Mouse (Mus musculus) intestine, postnatal 0 days (tissue): ENCODE results near the gene Gpr157. TPM values are rescaled to one million over a fixed set of nuclear protein-coding genes. Genes with fewer than 3 reads are reported as not detected.
A peak's percentile ranks its signal among the peaks of the same experiment; 100 is the strongest.

Experiments
- ATAC-seq: fragments of 200-750 bp; cut with Nextera tagmentation; 2 replicates; pipeline ENCODE4 v1.8.0; 2017; ENCODE audit warnings: mild to moderate bottlenecking, moderate TSS enrichment, moderate library complexity
- H3K27ac ChIP-seq: fragments of 300-500 bp; sonication (generic); 2 replicates; pipeline ENCODE4 v1.5.1; 2014; ENCODE audit warnings: mild to moderate bottlenecking, low read depth, low read length, moderate library complexity
- H3K27me3 ChIP-seq: fragments of 300-500 bp; sonication (generic); replicated peaks from 2 replicates; pipeline ENCODE4 v1.6.1; 2014; ENCODE audit warnings: low read length, mixed read lengths; ENCODE audit not compliant: control insufficient read depth, insufficient read depth
- H3K36me3 ChIP-seq: fragments of 300-500 bp; sonication (generic); 2 replicates; pipeline ENCODE4 v1.6.1; 2014; ENCODE audit warnings: mild to moderate bottlenecking, moderate library complexity; ENCODE audit not compliant: control insufficient read depth, insufficient read depth
- H3K4me1 ChIP-seq: fragments of 300-500 bp; sonication (generic); replicated peaks from 2 replicates; pipeline ENCODE4 v1.6.1; 2014; ENCODE audit warnings: antibody characterized with exemption, low read length, mixed read lengths; ENCODE audit not compliant: control insufficient read depth, insufficient read depth
- H3K4me2 ChIP-seq: fragments of 300-500 bp; sonication (generic); replicated peaks from 2 replicates; pipeline ENCODE4 v1.6.1; 2014; ENCODE audit warnings: low read depth, mild to moderate bottlenecking, moderate library complexity
- H3K4me3 ChIP-seq: fragments of 300-500 bp; sonication (generic); 2 replicates; pipeline ENCODE4 v1.5.1; 2014; ENCODE audit warnings: low read depth, low read length
- H3K9ac ChIP-seq: fragments of 300-500 bp; sonication (generic); 2 replicates; pipeline ENCODE4 v1.6.1; 2014; ENCODE audit warnings: mild to moderate bottlenecking, low read depth, low read length
- H3K9me3 ChIP-seq: fragments of 300-500 bp; sonication (generic); 2 replicates; pipeline ENCODE4 v1.6.1; 2016; ENCODE audit warnings: mixed run types; ENCODE audit not compliant: control insufficient read depth
- CTCF ChIP-seq: sonication (generic); IDR thresholded peaks from 2 replicates; pipeline ENCODE4 v1.5.1; 2016; ENCODE audit warnings: low read depth, mild to moderate bottlenecking, control low read depth, antibody characterized with exemption, moderate library complexity
- WGBS: fragments of 180-500 bp; shearing (Covaris S2); extraction: QIAGEN DNeasy Blood & Tissue Kit; methylation state at CpG from one replicate; pipeline ENCODE4 v1.1.7; 2014; 5-methylcytosine and 5-hydroxymethylcytosine counted together
- polyA plus RNA-seq: library from polyadenylated mRNA; unstranded; fragments of >200 nt; fragmentation: Nextera tagmentation; extraction: Ambion mirVana; gene quantifications from 2 replicates; pipeline ENCODE4 v1.2.1, GENCODE M21; 2015

The Gpr157 gene
- polyA plus RNA-seq, 1 experiment from 2014 or later, result 2.5 TPM

GRCm38 (mm10) chr4:150098880-150099279 lies 11.7 kb downstream of the Gpr157 start:
- H3K27ac ChIP-seq, result no peak overlapping the region
- peaks cover 35% of the 10 kb centered on the region; the same call in 1 of the 2 replicates for H3K36me3 ChIP-seq
- 0 out of 2 replicates have a peak, but pooled peaks have one; percentile 25 for ATAC-seq
- peaks cover 12% of the 10 kb centered on the region for H3K4me1 ChIP-seq
- H3K9me3 ChIP-seq, result no peaks in the 10 kb centered on the region
- no peak overlapping the region for H3K4me2 ChIP-seq
- peak; percentile 100 for TF ChIP-seq CTCF
- H3K27me3 ChIP-seq, result no peaks in the 10 kb centered on the region
- no peak overlapping the region for H3K9ac ChIP-seq
- 20% methylated on average over 10 of the region's 10 CpGs for WGBS
- H3K4me3 ChIP-seq, result no peak overlapping the region

- Histone ChIP-seq H3K4me2 (no peak overlapping the region), H3K27me3 (no peaks in the 10 kb centered on the region), H3K4me3 (no peak overlapping the region), H3K27ac (no peak overlapping the region), H3K36me3 (peaks cover 31% of the 10 kb centered on the region; the same call in 1 of the 2 replicates), H3K9ac (no peak overlapping the region), H3K4me1 (no peaks in the 10 kb centered on the region), H3K9me3 (no peaks in the 10 kb centered on the region)
- 51% methylated on average over 7 of the region's 7 CpGs for whole genome bisulfite sequencing
- ATAC-seq, result peak; percentile 66
- TF ChIP-seq CTCF, result no peak
Observed at GRCm38 (mm10) chr4:150102822-150103221, 15.7 kb downstream of the Gpr157 start.

GRCm38 (mm10) chr4:150105671-150106070 lies 18.5 kb downstream of the Gpr157 start:
- Histone ChIP-seq H3K27me3 (no peaks in the 10 kb centered on the region), H3K4me2 (no peak overlapping the region), H3K27ac (no peak overlapping the region), H3K4me1 (no peaks in the 10 kb centered on the region), H3K36me3 (peaks cover 22% of the 10 kb centered on the region; the same call in 1 of the 2 replicates), H3K4me3 (no peak overlapping the region), H3K9me3 (no peaks in the 10 kb centered on the region), H3K9ac (no peak overlapping the region)
- no peak for ATAC-seq
- no peak for TF ChIP-seq CTCF
- 33% methylated on average over 7 of the region's 7 CpGs for WGBS

GRCm38 (mm10) chr4:150106637-150107036 lies 19.5 kb downstream of the Gpr157 start:
- no peak overlapping the region for H3K4me2 ChIP-seq
- no peak for ATAC-seq
- peaks cover 15% of the 10 kb centered on the region; the same call in 1 of the 2 replicates for H3K36me3 ChIP-seq
- H3K4me3 ChIP-seq, result no peak overlapping the region
- H3K9ac ChIP-seq, result no peak overlapping the region
- H3K27ac ChIP-seq, result no peak overlapping the region
- no peaks in the 10 kb centered on the region for H3K9me3 ChIP-seq
- H3K27me3 ChIP-seq, result no peaks in the 10 kb centered on the region
- 82% methylated on average over 5 of the region's 5 CpGs for WGBS
- no peaks in the 10 kb centered on the region for H3K4me1 ChIP-seq
- no peak for TF ChIP-seq CTCF

- no peak overlapping the region for H3K9ac ChIP-seq
- H3K9me3 ChIP-seq, result no peaks in the 10 kb centered on the region
- ATAC-seq, result no peak
- H3K36me3 ChIP-seq, result no peaks in the 10 kb centered on the region
- H3K4me3 ChIP-seq, result no peak overlapping the region
- no peak for TF ChIP-seq CTCF
- H3K27ac ChIP-seq, result no peak overlapping the region
- no peaks in the 10 kb centered on the region for H3K27me3 ChIP-seq
- no peak overlapping the region for H3K4me2 ChIP-seq
- WGBS, result 72% methylated on average over 3 of the region's 3 CpGs
- no peaks in the 10 kb centered on the region for H3K4me1 ChIP-seq
Observed at GRCm38 (mm10) chr4:150109636-150110035, 22.5 kb downstream of the Gpr157 start.

- ATAC-seq, result no peak
- Histone ChIP-seq H3K4me1 (no peaks in the 10 kb centered on the region), H3K4me2 (no peak overlapping the region), H3K9me3 (no peaks in the 10 kb centered on the region), H3K4me3 (no peak overlapping the region), H3K9ac (no peak overlapping the region), H3K27me3 (no peaks in the 10 kb centered on the region), H3K36me3 (no peaks in the 10 kb centered on the region), H3K27ac (no peak overlapping the region)
- WGBS, result 80% methylated on average over 9 of the region's 9 CpGs
- TF ChIP-seq CTCF, result no peak
Observed at GRCm38 (mm10) chr4:150110373-150110772, 23.2 kb downstream of the Gpr157 start.

GRCm38 (mm10) chr4:150112867-150113266 lies 25.7 kb downstream of the Gpr157 start:
- no peak overlapping the region for H3K4me3 ChIP-seq

More at GRCm38 (mm10) chr4:150112867-150113266, 25.7 kb downstream of the Gpr157 start:
- 0 out of 2 replicates have a peak overlapping the region, but pooled peaks have one; percentile 21 for H3K4me2 ChIP-seq
- peak; percentile 78 for TF ChIP-seq CTCF
- H3K27me3 ChIP-seq, result no peaks in the 10 kb centered on the region
- H3K9ac ChIP-seq, result no peak overlapping the region
- no peak for ATAC-seq
- no peak overlapping the region for H3K27ac ChIP-seq
- no peaks in the 10 kb centered on the region for H3K4me1 ChIP-seq
- H3K36me3 ChIP-seq, result no peaks in the 10 kb centered on the region
- no peaks in the 10 kb centered on the region for H3K9me3 ChIP-seq
- WGBS, result 4% methylated on average over 14 of the region's 15 CpGs
